ENCODE assay signal across 11 mouse cellular contexts in the genomic region with DNA sequence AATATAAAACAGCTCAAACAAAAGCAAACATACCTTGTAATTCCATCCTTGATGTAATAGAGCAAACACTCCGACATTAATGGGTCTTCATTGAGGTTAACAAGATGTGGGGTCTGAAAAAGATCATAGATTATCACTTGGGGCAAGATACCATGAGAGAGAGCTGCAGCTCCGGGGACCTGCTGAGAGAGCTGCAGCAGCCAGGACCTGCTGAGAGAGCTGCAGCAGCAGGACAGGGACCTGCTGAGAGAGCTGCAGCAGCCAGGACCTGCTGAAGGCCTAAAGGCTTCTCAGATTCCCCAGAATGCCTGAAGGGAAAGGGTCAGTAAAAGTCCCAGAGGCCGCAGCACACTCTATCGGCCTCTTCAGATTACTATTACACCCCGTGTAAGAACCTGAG. TPM values are rescaled to one million over a fixed set of nuclear protein-coding genes. Genes with fewer than 3 reads are reported as not detected.
DNase-seq lines count a peak whose midpoint lies in the region; ATAC-seq and TF ChIP-seq lines count a peak whose summit lies in the region.
"Had no signal": no experiment of that assay in that cellular context is flagged by ENCODE, and none has a peak within 500 bp of the region (broad histone marks: within the 10 kb centered on the region; RNA-seq: fewer than 3 reads in every experiment).

No protein-coding gene starts in this region.

- no peaks in the 10 kb centered on the region for H3K27me3 ChIP-seq in embryonic facial prominence, embryonic 10.5 days (replicated peaks; ENCODE audit: low read depth, poor library complexity, severe bottlenecking)
- no peaks in the 10 kb centered on the region for H3K27me3 ChIP-seq in forebrain, embryonic 13.5 days
- no peaks in the 10 kb centered on the region for H3K27me3 ChIP-seq in hindbrain, embryonic 15.5 days
- no peaks in the 10 kb centered on the region for H3K27me3 ChIP-seq in midbrain, postnatal 0 days (ENCODE audit: insufficient read depth, low read length)
- H3K27me3 ChIP-seq: kidney, embryonic 15.5 days had no signal

- peaks cover 88% of the 10 kb centered on the region for H3K36me3 ChIP-seq in embryonic facial prominence, embryonic 10.5 days (replicated peaks)
- H3K36me3 ChIP-seq in forebrain, embryonic 13.5 days (ENCODE audit: poor library complexity, severe bottlenecking), result peaks cover 70% of the 10 kb centered on the region
- peaks cover 69% of the 10 kb centered on the region for H3K36me3 ChIP-seq in hindbrain, embryonic 15.5 days
- peaks cover 41% of the 10 kb centered on the region for H3K36me3 ChIP-seq in midbrain, postnatal 0 days (ENCODE audit: insufficient read depth, low read length)

- no peaks in the 10 kb centered on the region for H3K9me3 ChIP-seq in embryonic facial prominence, embryonic 10.5 days
- no peaks in the 10 kb centered on the region for H3K9me3 ChIP-seq in forebrain, embryonic 13.5 days (replicated peaks)
- no peaks in the 10 kb centered on the region for H3K9me3 ChIP-seq in hindbrain, embryonic 15.5 days
- no peaks in the 10 kb centered on the region for H3K9me3 ChIP-seq in midbrain, postnatal 0 days (ENCODE audit: low read length)
- H3K9me3 ChIP-seq: heart, embryonic 10.5 days; kidney, embryonic 15.5 days had no signal

- no peak for DNase-seq in embryonic facial prominence, embryonic 10.5 days (ENCODE audit: low spot score)
- no peak for DNase-seq in midbrain, postnatal 0 days (ENCODE audit: low spot score)
- DNase-seq in spleen, postnatal 14 days (ENCODE audit: low spot score in 2 of 2), result no peak
- DNase-seq in heart, postnatal 4 days, result no peak
- DNase-seq: cerebellum, adult 11 months; gastrocnemius, adult 2 months had no signal

- H3K4me3 ChIP-seq in embryonic facial prominence, embryonic 10.5 days, result no peak overlapping the region
- no peak overlapping the region for H3K4me3 ChIP-seq in forebrain, embryonic 13.5 days
- H3K4me3 ChIP-seq in hindbrain, embryonic 15.5 days, result no peak overlapping the region
- H3K4me3 ChIP-seq in midbrain, postnatal 0 days (ENCODE audit: low read depth, low read length), result no peak overlapping the region
- H3K4me3 ChIP-seq: gastrocnemius, adult 2 months; heart, embryonic 10.5 days; kidney, embryonic 15.5 days had no signal

- peak overlapping the region; percentile 17; the same call in 1 of the 2 replicates for H3K4me2 ChIP-seq in forebrain, embryonic 13.5 days
- H3K4me2 ChIP-seq in hindbrain, embryonic 15.5 days, result no peak overlapping the region
- H3K4me2 ChIP-seq in midbrain, postnatal 0 days (ENCODE audit: low read depth, low read length, poor library complexity, severe bottlenecking), result no peak overlapping the region
- H3K4me2 ChIP-seq: kidney, embryonic 15.5 days had no signal

- 0 out of 2 replicates have a peak overlapping the region, but pooled peaks have one; percentile 45 for H3K27ac ChIP-seq in embryonic facial prominence, embryonic 10.5 days (replicated peaks)
- peak overlapping the region; percentile 94 for H3K27ac ChIP-seq in forebrain, embryonic 13.5 days
- H3K27ac ChIP-seq in hindbrain, embryonic 15.5 days (replicated peaks), result peak overlapping the region; percentile 79
- H3K27ac ChIP-seq in midbrain, postnatal 0 days (ENCODE audit: low read depth, low read length), result peak overlapping the region; percentile 55; the same call in 1 of the 2 replicates
- H3K27ac ChIP-seq: heart, embryonic 10.5 days; kidney, embryonic 15.5 days had no signal

- WGBS in embryonic facial prominence, embryonic 10.5 days, result 65% methylated on average over 5 of the region's 5 CpGs
- 48% methylated on average over 5 of the region's 5 CpGs for WGBS in forebrain, embryonic 13.5 days
- WGBS in hindbrain, embryonic 15.5 days, result 21% methylated on average over 5 of the region's 5 CpGs
- WGBS in midbrain, postnatal 0 days, result 37% methylated on average over 5 of the region's 5 CpGs

- H3K4me1 ChIP-seq in embryonic facial prominence, embryonic 10.5 days, result no peaks in the 10 kb centered on the region
- H3K4me1 ChIP-seq in forebrain, embryonic 13.5 days, result peaks cover 30% of the 10 kb centered on the region
- peaks cover 5% of the 10 kb centered on the region for H3K4me1 ChIP-seq in hindbrain, embryonic 15.5 days (replicated peaks)
- H3K4me1 ChIP-seq in midbrain, postnatal 0 days (ENCODE audit: insufficient read depth, low read length), result no peaks in the 10 kb centered on the region
- H3K4me1 ChIP-seq: heart, embryonic 10.5 days; kidney, embryonic 15.5 days had no signal

- no peak for ATAC-seq in forebrain, embryonic 13.5 days
- no peak for ATAC-seq in hindbrain, embryonic 15.5 days (ENCODE audit: low FRiP score, low read depth)
- no peak for ATAC-seq in midbrain, postnatal 0 days (ENCODE audit: low FRiP score)
- no peak for ATAC-seq in erythroid progenitor cell, adult 5-6 weeks (replicated peaks; ENCODE audit: low FRiP score, poor library complexity, severe bottlenecking)

- no peak for TF ChIP-seq CTCF in midbrain, postnatal 0 days (IDR thresholded peaks at IDR 0.05)

- peak overlapping the region; percentile 43; the same call in 1 of the 2 replicates for H3K9ac ChIP-seq in forebrain, embryonic 13.5 days
- H3K9ac ChIP-seq in hindbrain, embryonic 15.5 days, result no peak overlapping the region
- no peak overlapping the region for H3K9ac ChIP-seq in midbrain, postnatal 0 days (replicated peaks; ENCODE audit: low read length, poor library complexity, severe bottlenecking)
- H3K9ac ChIP-seq: kidney, embryonic 15.5 days had no signal

RNA-seq across cellular contexts. Expression of a gene that starts 59.7 kb away (rescaled TPM):
- polyA plus RNA-seq in embryonic facial prominence, embryonic 10.5 days (2016; fragmentation: Nextera tagmentation; extraction: Ambion mirVana), result 49.4 and 51.3 TPM in 2 replicates
- 136 TPM in 2 replicates for polyA plus RNA-seq in forebrain, embryonic 13.5 days (2015; fragmentation: Nextera tagmentation; extraction: Ambion mirVana)
- 123 and 135 TPM in 2 replicates for polyA plus RNA-seq in hindbrain, embryonic 15.5 days (2015; fragmentation: Nextera tagmentation; extraction: Ambion mirVana)
- 308 and 425 TPM in 2 replicates for total RNA-seq in midbrain, postnatal 0 days (2014; rRNA removed)
- polyA plus RNA-seq in midbrain, postnatal 0 days (2015; fragmentation: Nextera tagmentation; extraction: Ambion mirVana), result 183 and 215 TPM in 2 replicates
- 4.6 and 5.4 TPM in 2 replicates for total RNA-seq in erythroid progenitor cell, adult 5-6 weeks (2015; ENCODE audit: low replicate concordance)
- 7.4 and 8.0 TPM in 2 replicates for total RNA-seq in erythroid progenitor cell, adult 5-6 weeks (2017; ENCODE audit: low replicate concordance)
- 100 to 1,000 TPM; 139 to 143 TPM for total RNA-seq in heart, postnatal 4 days (2021)
